Mouse (Mus musculus) testis, postnatal 14 days (tissue): ENCODE data around the gene Gm8914.
"Not testable (repeated sequence)": the region's sequence is repeated elsewhere in the genome, so short reads cannot be mapped to it uniquely, and the experiment has no call there.

Experiments used
- DNase-seq: peaks from one replicate; pipeline ENCODE4 v3.0.0; 2021; ENCODE audit warnings: low spot score

Gene Gm8914

GRCm38 (mm10) chrX:91479826-91480225, at the start of gene Gm8914:
Gene Gm8914, plus strand, starts transcription at chrX:91480126.
- not testable (repeated sequence) for DNase-seq
